Mouse (Mus musculus) megakaryocyte, embryonic 14.5 days (primary cell): Measurements from ENCODE around the gene Tmem150c. TPM values are rescaled to one million over a fixed set of nuclear protein-coding genes. Genes with fewer than 3 reads are reported as not detected.

ENCODE experiments used
- H3K27me3 ChIP-seq: replicated peaks from 2 replicates; pipeline ENCODE3; 2012; ENCODE audit warnings: inconsistent platforms
- H3K36me3 ChIP-seq: replicated peaks from 2 replicates; pipeline ENCODE3; 2012; ENCODE audit warnings: low read length, inconsistent platforms, mixed read lengths
- H3K4me1 ChIP-seq: 2 replicates; pipeline ENCODE4 v1.6.1; 2012; ENCODE audit warnings: inconsistent platforms
- H3K4me3 ChIP-seq: replicated peaks from 2 replicates; pipeline ENCODE3; 2012; ENCODE audit warnings: moderate library complexity, mild to moderate bottlenecking, inconsistent platforms
- H3K9me3 ChIP-seq: 2 replicates; pipeline ENCODE4 v1.6.1; 2012; ENCODE audit warnings: inconsistent platforms
- FLI1 ChIP-seq: IDR thresholded peaks from 2 replicates; pipeline ENCODE4 v1.6.1; 2012; ENCODE audit warnings: low read length, inconsistent platforms, mixed read lengths
- GATA1 ChIP-seq: IDR thresholded peaks from 3 replicates; pipeline ENCODE4 v1.6.1; 2012; ENCODE audit warnings: mixed read lengths, low read length, inconsistent platforms, borderline replicate concordance
- polyA plus RNA-seq: library from polyadenylated mRNA; stranded (reverse); fragments of >175 nt; gene quantifications from 2 replicates; pipeline ENCODE4 v1.2.3, GENCODE M21; 2012; ENCODE audit warnings: low replicate concordance; ENCODE audit not compliant: insufficient read depth

The Tmem150c gene
- polyA plus RNA-seq, 1 experiment, result 0.11 TPM

GRCm38 (mm10) chr5:100149967-100150366 lies 9.6 kb downstream of the Tmem150c start:
- H3K9me3 ChIP-seq, result peaks cover 3% of the 10 kb centered on the region; the same call in 1 of the 2 replicates
- no peak overlapping the region for H3K4me3 ChIP-seq
- H3K27me3 ChIP-seq, result peaks cover 8% of the 10 kb centered on the region
- no peaks in the 10 kb centered on the region for H3K4me1 ChIP-seq
- no peak for TF ChIP-seq FLI1
- TF ChIP-seq GATA1, result no peak
- H3K36me3 ChIP-seq, result no peaks in the 10 kb centered on the region

- H3K36me3 ChIP-seq, result no peaks in the 10 kb centered on the region
- H3K27me3 ChIP-seq, result peaks cover 2% of the 10 kb centered on the region
- peaks cover 4% of the 10 kb centered on the region for H3K4me1 ChIP-seq
- no peaks in the 10 kb centered on the region for H3K9me3 ChIP-seq
- no peak overlapping the region for H3K4me3 ChIP-seq
- TF ChIP-seq GATA1, result no peak
- TF ChIP-seq FLI1, result no peak
Measured at GRCm38 (mm10) chr5:100144836-100145235, 14.8 kb downstream of the Tmem150c start.

- Histone ChIP-seq H3K9me3 (peaks cover 4% of the 10 kb centered on the region; the same call in 1 of the 2 replicates), H3K4me1 (no peaks in the 10 kb centered on the region), H3K36me3 (no peaks in the 10 kb centered on the region), H3K4me3 (no peak overlapping the region), H3K27me3 (peaks cover 1% of the 10 kb centered on the region)
- TF ChIP-seq GATA1 (no peak), FLI1 (no peak)
Measured at GRCm38 (mm10) chr5:100127283-100127682, 32.3 kb downstream of the Tmem150c start.

- Histone ChIP-seq H3K4me3 (no peak overlapping the region), H3K4me1 (no peaks in the 10 kb centered on the region), H3K9me3 (peaks cover 12% of the 10 kb centered on the region), H3K27me3 (peaks cover 8% of the 10 kb centered on the region), H3K36me3 (no peaks in the 10 kb centered on the region)
- TF ChIP-seq FLI1 (no peak), GATA1 (no peak)
Measured at GRCm38 (mm10) chr5:100125409-100126123, 34.0 kb downstream of the Tmem150c start.

- H3K4me1 ChIP-seq, result no peaks in the 10 kb centered on the region
- peaks cover 12% of the 10 kb centered on the region for H3K9me3 ChIP-seq
- peaks cover 13% of the 10 kb centered on the region for H3K27me3 ChIP-seq
- TF ChIP-seq FLI1, result no peak
- TF ChIP-seq GATA1, result no peak
- no peak overlapping the region for H3K4me3 ChIP-seq
- no peaks in the 10 kb centered on the region for H3K36me3 ChIP-seq
Measured at GRCm38 (mm10) chr5:100124530-100124929, 35.1 kb downstream of the Tmem150c start.

GRCm38 (mm10) chr5:100123283-100123682 lies 36.3 kb downstream of the Tmem150c start:
- H3K4me3 ChIP-seq, result no peak overlapping the region

GRCm38 (mm10) chr5:100121170-100121569 lies 38.4 kb downstream of the Tmem150c start:
- Histone ChIP-seq H3K9me3 (peaks cover 22% of the 10 kb centered on the region), H3K4me3 (no peak overlapping the region), H3K4me1 (no peaks in the 10 kb centered on the region), H3K27me3 (peaks cover 12% of the 10 kb centered on the region), H3K36me3 (no peaks in the 10 kb centered on the region)
- no peak for TF ChIP-seq FLI1
- TF ChIP-seq GATA1, result no peak

More at GRCm38 (mm10) chr5:100123283-100123682, 36.3 kb downstream of the Tmem150c start:
- no peak for TF ChIP-seq FLI1
- no peak for TF ChIP-seq GATA1
- H3K27me3 ChIP-seq, result peaks cover 13% of the 10 kb centered on the region
- peaks cover 12% of the 10 kb centered on the region for H3K9me3 ChIP-seq
- no peaks in the 10 kb centered on the region for H3K4me1 ChIP-seq
- H3K36me3 ChIP-seq, result no peaks in the 10 kb centered on the region

- no peaks in the 10 kb centered on the region for H3K36me3 ChIP-seq
- H3K4me1 ChIP-seq, result no peaks in the 10 kb centered on the region
- TF ChIP-seq GATA1, result no peak
- TF ChIP-seq FLI1, result no peak
- peaks cover 20% of the 10 kb centered on the region for H3K9me3 ChIP-seq
- peaks cover 12% of the 10 kb centered on the region for H3K27me3 ChIP-seq
- H3K4me3 ChIP-seq, result no peak overlapping the region
Measured at GRCm38 (mm10) chr5:100120711-100121141, 38.9 kb downstream of the Tmem150c start.

GRCm38 (mm10) chr5:100119331-100119730 lies 40.3 kb downstream of the Tmem150c start:
- Histone ChIP-seq H3K36me3 (no peaks in the 10 kb centered on the region), H3K27me3 (peaks cover 12% of the 10 kb centered on the region), H3K4me1 (no peaks in the 10 kb centered on the region), H3K9me3 (peaks cover 20% of the 10 kb centered on the region), H3K4me3 (no peak overlapping the region)
- TF ChIP-seq FLI1 (no peak), GATA1 (no peak)

GRCm38 (mm10) chr5:100113403-100113802 lies 46.2 kb downstream of the Tmem150c start:
- peaks cover 3% of the 10 kb centered on the region for H3K27me3 ChIP-seq
- peaks cover 8% of the 10 kb centered on the region; the same call in 1 of the 2 replicates for H3K4me1 ChIP-seq
- TF ChIP-seq FLI1, result no peak
- TF ChIP-seq GATA1, result no peak
- no peak overlapping the region for H3K4me3 ChIP-seq
- H3K36me3 ChIP-seq, result no peaks in the 10 kb centered on the region
- peaks cover 13% of the 10 kb centered on the region for H3K9me3 ChIP-seq
